Mouse (Mus musculus): ENCODE results near the gene Cnpy1. TPM values are rescaled to one million over a fixed set of nuclear protein-coding genes. Genes with fewer than 3 reads are reported as not detected.

Cnpy1 gene
- polyA plus RNA-seq, 1 experiment from 2014 or later, result not detected

GRCm38 (mm10) chr5:28168253-28169165, 77.1 kb downstream of the Cnpy1 start:
- H3K27ac ChIP-seq (replicated peaks in 1 of 2; ENCODE audit: control insufficient read depth in 1 of 2, insufficient read depth in 1 of 2, low read depth in 2 of 2, low read length in 2 of 2), result no peak overlapping the region
- H3K4me2 ChIP-seq (ENCODE audit: low read length), result peak overlapping the region; percentile 50
- H3K9ac ChIP-seq (ENCODE audit: low read length), result no peak overlapping the region
- peaks cover 3 to 24% of the 10 kb centered on the region in 2 experiments; a peak in 3 of 4 replicates for H3K4me1 ChIP-seq (ENCODE audit: control insufficient read depth in 2 of 2, insufficient read depth in 2 of 2, low read length in 2 of 2)
- no peaks in the 10 kb centered on the region for H3K9me3 ChIP-seq (ENCODE audit: control insufficient read depth, low read length)
- peaks cover 86% of the 10 kb centered on the region for H3K27me3 ChIP-seq (ENCODE audit: control insufficient read depth, insufficient read depth, low read length)
- 3% methylated on average over 36 of the region's 36 CpGs for WGBS
- no peak for ATAC-seq (ENCODE audit: insufficient number of reproducible peaks, insufficient read depth, low FRiP score, low read depth)
- no peaks in the 10 kb centered on the region for H3K36me3 ChIP-seq (ENCODE audit: control insufficient read depth, insufficient read depth, low read length)
- H3K4me3 ChIP-seq (ENCODE audit: control insufficient read depth in 1 of 2, insufficient read depth in 1 of 2, low read depth in 1 of 2, low read length in 2 of 2), result peak overlapping the region; percentile 1 to 26; a peak in 2 of 4 replicates

GRCm38 (mm10) chr5:28167611-28168252, 77.9 kb downstream of the Cnpy1 start:
- Histone ChIP-seq H3K27me3 (ENCODE audit: control insufficient read depth, insufficient read depth, low read length) (peaks cover 86% of the 10 kb centered on the region), H3K36me3 (ENCODE audit: control insufficient read depth, insufficient read depth, low read length) (no peaks in the 10 kb centered on the region), H3K9me3 (ENCODE audit: control insufficient read depth, low read length) (no peaks in the 10 kb centered on the region), H3K4me1 (ENCODE audit: control insufficient read depth in 2 of 2, insufficient read depth in 2 of 2, low read length in 2 of 2) (peaks cover 3 to 24% of the 10 kb centered on the region in 2 experiments; a peak in 3 of 4 replicates), H3K4me2 (ENCODE audit: low read length) (peak overlapping the region; percentile 50), H3K27ac (replicated peaks in 1 of 2; ENCODE audit: control insufficient read depth in 1 of 2, insufficient read depth in 1 of 2, low read depth in 2 of 2, low read length in 2 of 2) (no peak overlapping the region), H3K4me3 (ENCODE audit: control insufficient read depth in 1 of 2, insufficient read depth in 1 of 2, low read depth in 1 of 2, low read length in 2 of 2) (peak overlapping the region in 1 of 2 experiments; percentile 26; a peak in 2 of 4 replicates), H3K9ac (ENCODE audit: low read length) (no peak overlapping the region)
- WGBS, result 3% methylated on average over 29 of the region's 29 CpGs
- no peak for ATAC-seq (ENCODE audit: insufficient number of reproducible peaks, insufficient read depth, low FRiP score, low read depth)

GRCm38 (mm10) chr5:28166256-28167231, 79.1 kb downstream of the Cnpy1 start:
- under 1% methylated on average over 106 of the region's 111 CpGs for WGBS
- peak overlapping the region; percentile 11; the same call in 1 of the 2 replicates for H3K9ac ChIP-seq (ENCODE audit: low read length)

GRCm38 (mm10) chr5:28165358-28166255, 80.0 kb downstream of the Cnpy1 start, which contains the start of gene En2:
Gene En2, plus strand, starts transcription at chr5:28165694.
- peak within 1 kb of the TSS; percentile 21; the same call in 1 of the 2 replicates for H3K9ac ChIP-seq (ENCODE audit: low read length)
- under 1% methylated on average over 92 of the region's 113 CpGs for WGBS
- 0 out of 2 replicates have a peak, but pooled peaks have one; percentile 35 for ATAC-seq (ENCODE audit: insufficient number of reproducible peaks, insufficient read depth, low FRiP score, low read depth)
- H3K36me3 ChIP-seq (ENCODE audit: control insufficient read depth, insufficient read depth, low read length), result no peaks in the 10 kb centered on the region
- no peak within 1 kb of the TSS for H3K27ac ChIP-seq (replicated peaks in 1 of 2; ENCODE audit: control insufficient read depth in 1 of 2, insufficient read depth in 1 of 2, low read depth in 2 of 2, low read length in 2 of 2)
- peaks cover 86% of the 10 kb centered on the region for H3K27me3 ChIP-seq (ENCODE audit: control insufficient read depth, insufficient read depth, low read length)
- peak within 1 kb of the TSS; percentile 43 to 49 for H3K4me3 ChIP-seq (ENCODE audit: control insufficient read depth in 1 of 2, insufficient read depth in 1 of 2, low read depth in 1 of 2, low read length in 2 of 2)
- peaks cover 5 to 30% of the 10 kb centered on the region in 2 experiments for H3K4me1 ChIP-seq (ENCODE audit: control insufficient read depth in 2 of 2, insufficient read depth in 2 of 2, low read length in 2 of 2)
- H3K4me2 ChIP-seq (ENCODE audit: low read length), result peak within 1 kb of the TSS; percentile 97
- no peaks in the 10 kb centered on the region for H3K9me3 ChIP-seq (ENCODE audit: control insufficient read depth, low read length)

More at GRCm38 (mm10) chr5:28166256-28167231, 79.1 kb downstream of the Cnpy1 start:
- Histone ChIP-seq H3K27ac (replicated peaks in 1 of 2; ENCODE audit: control insufficient read depth in 1 of 2, insufficient read depth in 1 of 2, low read depth in 2 of 2, low read length in 2 of 2) (no peak overlapping the region), H3K9me3 (ENCODE audit: control insufficient read depth, low read length) (no peaks in the 10 kb centered on the region), H3K36me3 (ENCODE audit: control insufficient read depth, insufficient read depth, low read length) (no peaks in the 10 kb centered on the region), H3K4me2 (ENCODE audit: low read length) (peak overlapping the region; percentile 97), H3K4me1 (ENCODE audit: control insufficient read depth in 2 of 2, insufficient read depth in 2 of 2, low read length in 2 of 2) (peaks cover 5 to 30% of the 10 kb centered on the region in 2 experiments), H3K4me3 (ENCODE audit: control insufficient read depth in 1 of 2, insufficient read depth in 1 of 2, low read depth in 1 of 2, low read length in 2 of 2) (peak overlapping the region; percentile 43 to 49), H3K27me3 (ENCODE audit: control insufficient read depth, insufficient read depth, low read length) (peaks cover 85% of the 10 kb centered on the region)
- no peak for ATAC-seq (ENCODE audit: insufficient number of reproducible peaks, insufficient read depth, low FRiP score, low read depth)

- 28% methylated on average over 1 of the region's 1 CpGs for WGBS
- peaks cover 88% of the 10 kb centered on the region for H3K27me3 ChIP-seq (ENCODE audit: control insufficient read depth, insufficient read depth, low read length)
- H3K9ac ChIP-seq (ENCODE audit: low read length), result no peak overlapping the region
- H3K4me3 ChIP-seq (ENCODE audit: control insufficient read depth in 1 of 2, insufficient read depth in 1 of 2, low read depth in 1 of 2, low read length in 2 of 2), result no peak overlapping the region
- no peaks in the 10 kb centered on the region for H3K9me3 ChIP-seq (ENCODE audit: control insufficient read depth, low read length)
- H3K4me1 ChIP-seq (ENCODE audit: control insufficient read depth in 2 of 2, insufficient read depth in 2 of 2, low read length in 2 of 2), result peaks cover 5 to 30% of the 10 kb centered on the region in 2 experiments
- H3K4me2 ChIP-seq (ENCODE audit: low read length), result no peak overlapping the region
- H3K36me3 ChIP-seq (ENCODE audit: control insufficient read depth, insufficient read depth, low read length), result no peaks in the 10 kb centered on the region
- H3K27ac ChIP-seq (replicated peaks in 1 of 2; ENCODE audit: control insufficient read depth in 1 of 2, insufficient read depth in 1 of 2, low read depth in 2 of 2, low read length in 2 of 2), result no peak overlapping the region
- no peak for ATAC-seq (ENCODE audit: insufficient number of reproducible peaks, insufficient read depth, low FRiP score, low read depth)
Measured at GRCm38 (mm10) chr5:28163926-28164325, 81.7 kb downstream of the Cnpy1 start.

- Histone ChIP-seq H3K4me2 (ENCODE audit: low read length) (peak overlapping the region; percentile 37), H3K36me3 (ENCODE audit: control insufficient read depth, insufficient read depth, low read length) (no peaks in the 10 kb centered on the region), H3K4me1 (ENCODE audit: control insufficient read depth in 2 of 2, insufficient read depth in 2 of 2, low read length in 2 of 2) (peaks cover 5 to 21% of the 10 kb centered on the region in 2 experiments), H3K27me3 (ENCODE audit: control insufficient read depth, insufficient read depth, low read length) (peaks cover 98% of the 10 kb centered on the region), H3K27ac (replicated peaks in 1 of 2; ENCODE audit: control insufficient read depth in 1 of 2, insufficient read depth in 1 of 2, low read depth in 2 of 2, low read length in 2 of 2) (no peak overlapping the region), H3K9ac (ENCODE audit: low read length) (no peak overlapping the region), H3K9me3 (ENCODE audit: control insufficient read depth, low read length) (no peaks in the 10 kb centered on the region), H3K4me3 (ENCODE audit: control insufficient read depth in 1 of 2, insufficient read depth in 1 of 2, low read depth in 1 of 2, low read length in 2 of 2) (peak overlapping the region in 1 of 2 experiments; percentile 24; a peak in 3 of 4 replicates)
- WGBS, result under 1% methylated on average over 24 of the region's 24 CpGs
- no peak for ATAC-seq (ENCODE audit: insufficient number of reproducible peaks, insufficient read depth, low FRiP score, low read depth)
Measured at GRCm38 (mm10) chr5:28161938-28162402, 83.6 kb downstream of the Cnpy1 start.

All from heart, embryonic 14.5 days (tissue).